Mouse (Mus musculus) lung, postnatal 36 days (tissue): ENCODE data around the gene 2310022A10Rik.
A peak's percentile ranks its signal among the peaks of the same experiment; 100 is the strongest.

Experiments used
- DNase-seq: peaks from one replicate; pipeline ENCODE4 v3.0.0; 2022; ENCODE audit warnings: mixed read lengths

2310022A10Rik gene

GRCm38 (mm10) chr7:27591266-27592216 lies 38.5 kb downstream of the 2310022A10Rik start, which contains the start of gene Akt2:
TSS of gene Akt2 (plus strand) at chr7:27591552.
- peak; percentile 96 for DNase-seq

DNA sequence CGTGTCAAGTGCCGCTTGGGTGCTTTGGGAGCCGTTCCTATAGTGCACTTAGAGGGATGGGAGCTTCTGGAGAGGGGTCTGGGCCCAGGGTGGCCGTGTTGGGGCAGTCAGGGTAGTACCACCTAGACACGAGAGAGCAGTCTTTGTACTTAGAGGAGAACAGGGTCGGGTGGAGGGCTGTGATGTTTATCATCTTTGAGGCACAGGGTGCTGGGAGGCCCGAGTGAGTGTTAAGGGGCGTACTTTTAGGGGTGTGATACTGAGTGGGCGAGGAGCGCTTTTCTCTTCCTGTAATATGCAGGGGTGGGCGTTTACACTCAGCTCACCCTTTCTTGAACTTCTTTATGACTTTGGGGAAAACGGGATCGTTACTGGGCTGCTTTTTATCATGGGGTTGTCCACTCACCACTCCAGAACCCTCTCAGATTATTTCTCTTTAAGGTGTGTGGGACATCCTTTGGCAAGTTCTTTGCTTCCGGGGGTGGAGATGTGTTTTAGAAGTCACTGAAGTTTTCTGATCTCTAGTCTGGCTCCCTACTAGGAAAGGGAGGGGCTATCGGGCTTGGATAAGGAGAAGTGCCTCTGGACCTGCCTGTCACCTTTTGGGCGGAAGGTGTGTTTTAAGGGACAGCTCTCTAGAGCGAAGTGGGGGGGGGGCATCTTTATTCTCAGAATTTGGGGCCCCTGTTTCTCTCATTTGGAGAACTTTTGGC lies 39.3 kb downstream of the 2310022A10Rik start:
- DNase-seq: peak; percentile 69

DNA sequence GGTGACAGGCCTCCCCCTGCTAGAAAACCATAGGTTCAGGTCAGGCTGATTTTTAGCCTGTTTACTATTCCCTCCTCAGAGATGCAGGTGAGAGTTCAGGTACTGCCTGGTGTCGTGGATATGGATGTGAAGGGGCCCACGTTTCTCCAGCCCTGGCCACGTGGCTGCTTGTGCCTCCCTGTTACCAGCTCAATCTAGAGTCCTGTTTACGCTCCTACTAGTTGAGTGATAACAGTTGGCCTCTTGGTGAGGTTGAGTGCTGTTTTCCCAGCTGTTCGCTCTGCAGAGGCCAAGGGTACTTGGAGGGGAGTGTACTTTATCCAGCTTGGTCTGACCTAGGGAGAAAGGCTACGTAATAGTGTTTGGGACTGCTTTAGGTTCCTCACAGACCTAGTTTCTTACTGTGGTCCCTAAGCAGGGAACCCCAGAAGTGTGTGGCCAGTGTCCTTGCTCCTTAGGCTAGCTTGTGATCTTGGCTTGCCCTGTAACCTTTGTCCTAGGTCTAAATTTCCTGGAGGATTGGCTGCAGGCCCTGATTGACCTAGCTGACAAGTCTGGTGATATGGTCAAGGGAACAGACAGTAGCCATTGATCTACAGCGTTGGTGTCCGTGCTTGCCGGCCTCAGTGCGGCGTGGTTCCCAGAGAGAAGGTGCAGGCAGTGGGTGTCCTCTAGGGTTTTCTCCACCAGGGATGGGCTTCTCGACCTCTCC lies 40.1 kb downstream of the 2310022A10Rik start:
- DNase-seq: peak; percentile 71

- DNase-seq: no peak
These were observed 43.8 kb downstream of the 2310022A10Rik start for GRCm38 (mm10) chr7:27596586-27597503.

DNA sequence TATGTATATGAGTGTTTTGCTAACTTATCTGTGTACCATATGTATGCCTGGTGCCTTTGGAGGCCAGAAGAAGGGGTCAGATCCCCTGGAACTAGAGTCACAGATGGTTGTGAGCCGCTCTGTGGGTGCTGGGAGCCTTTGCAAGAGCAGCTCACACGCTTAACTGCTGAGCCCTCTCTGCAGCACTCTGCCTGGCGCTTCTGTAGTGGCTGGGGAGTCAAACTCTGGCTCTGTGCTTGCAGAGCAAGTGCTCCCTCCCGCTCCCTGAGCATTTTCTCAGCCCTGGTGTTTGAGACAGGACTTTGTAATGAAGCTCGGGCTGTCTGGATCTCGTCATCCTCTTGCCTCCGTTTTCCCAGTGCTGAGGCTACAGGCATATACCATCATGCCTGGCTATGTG lies 45.0 kb downstream of the 2310022A10Rik start:
- no peak for DNase-seq

DNA sequence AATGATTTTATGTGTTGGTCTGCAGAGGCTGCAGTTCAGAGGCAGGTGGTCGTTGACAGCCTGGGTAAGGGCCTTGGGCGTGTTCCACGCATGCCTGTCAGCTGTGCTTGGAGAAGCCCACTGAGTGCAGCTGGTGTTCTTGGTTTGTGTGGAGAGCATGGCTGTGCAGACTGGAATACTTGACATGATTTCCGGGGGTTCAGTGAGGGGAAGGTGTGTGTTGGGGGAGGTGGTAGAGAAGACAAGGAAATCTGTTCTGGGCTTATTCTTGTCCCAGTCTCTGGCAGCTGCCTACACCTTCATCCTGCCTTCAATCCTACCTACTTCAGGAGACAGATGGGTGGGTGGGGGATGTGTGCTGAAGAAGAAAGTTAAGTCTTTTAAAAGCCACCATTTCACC lies 48.6 kb downstream of the 2310022A10Rik start:
- DNase-seq: no peak

- no peak for DNase-seq
These were observed 49.1 kb downstream of the 2310022A10Rik start for GRCm38 (mm10) chr7:27602161-27602560.

- no peak for DNase-seq
These were observed 49.8 kb downstream of the 2310022A10Rik start for GRCm38 (mm10) chr7:27602835-27603234.

DNA sequence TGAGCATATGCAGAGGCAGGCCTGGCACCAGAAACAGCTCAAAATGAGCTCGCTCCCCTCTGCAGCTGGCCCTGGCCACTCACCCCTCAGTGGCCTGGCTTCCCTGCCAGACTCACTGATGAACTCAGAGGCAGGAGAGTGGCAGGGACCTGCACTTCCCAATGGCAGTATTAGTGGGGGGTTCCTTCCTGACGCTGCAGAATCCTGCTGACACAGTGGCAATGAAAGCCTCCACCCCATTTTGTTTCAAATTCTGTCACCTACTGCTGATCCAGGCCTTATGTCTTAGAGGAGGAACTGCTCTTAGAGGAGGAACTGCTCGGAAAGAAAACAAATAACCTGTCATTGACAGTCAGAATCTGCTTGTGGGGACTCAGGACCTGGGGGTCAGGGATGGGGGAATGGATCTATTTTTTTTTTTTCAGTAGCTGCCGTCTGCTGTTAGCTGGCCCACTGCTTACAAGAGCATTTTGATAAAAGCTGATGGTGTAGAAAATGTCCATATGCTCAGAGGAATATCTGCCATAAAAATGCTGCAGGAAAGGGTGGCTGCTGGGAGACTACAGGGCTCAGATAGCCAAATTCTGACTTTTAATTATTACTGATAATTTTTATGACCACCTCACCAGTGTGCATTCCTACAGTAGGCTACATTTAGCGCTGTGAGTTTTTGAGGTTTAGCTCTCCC lies 51.8 kb downstream of the 2310022A10Rik start:
- no peak for DNase-seq

- DNase-seq: peak; percentile 79
These were observed 52.7 kb downstream of the 2310022A10Rik start for GRCm38 (mm10) chr7:27605499-27606285.

DNA sequence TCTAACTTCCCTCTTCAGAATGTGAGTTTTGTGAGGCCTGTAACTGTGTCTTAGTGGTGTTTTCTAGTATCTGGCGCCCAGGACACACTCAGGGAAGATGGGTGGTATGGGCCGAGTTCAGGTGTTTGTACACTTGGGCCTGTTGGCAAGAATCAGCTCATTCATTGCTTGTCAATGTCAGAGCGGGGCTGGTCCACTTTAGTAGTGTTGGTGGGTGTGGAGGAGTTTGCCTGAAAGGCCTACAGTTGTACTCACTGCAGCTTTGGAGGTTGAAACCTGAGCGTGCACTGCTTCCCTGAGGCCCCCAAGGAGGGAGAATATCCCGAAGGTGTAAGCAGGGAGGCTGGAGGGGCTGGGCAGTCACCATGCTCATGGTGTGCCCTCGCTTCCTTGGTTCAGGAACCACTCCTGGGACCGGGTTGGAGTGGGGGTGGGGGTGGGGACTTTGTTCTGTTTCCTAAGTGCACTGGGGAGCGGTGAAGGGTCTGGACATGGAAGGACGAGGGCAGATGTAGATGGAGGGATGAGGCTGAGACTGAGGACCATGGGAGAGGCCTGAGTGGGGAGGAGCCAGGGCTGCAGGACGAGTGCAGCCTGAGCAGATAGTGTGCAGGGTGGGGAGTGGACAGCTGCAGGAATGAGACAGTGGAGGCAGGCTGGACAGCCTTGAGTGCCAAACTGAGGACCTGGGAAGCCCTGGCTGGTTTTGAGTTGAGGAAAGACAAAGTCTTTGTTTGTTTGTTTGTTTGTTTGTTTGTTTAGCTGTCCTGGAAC lies 53.6 kb downstream of the 2310022A10Rik start:
- no peak for DNase-seq

GRCm38 (mm10) chr7:27607580-27607979 lies 54.5 kb downstream of the 2310022A10Rik start:
- DNase-seq: peak; percentile 80

- no peak for DNase-seq
These were observed 55.1 kb downstream of the 2310022A10Rik start for GRCm38 (mm10) chr7:27608130-27608529.

GRCm38 (mm10) chr7:27609285-27609684 lies 56.3 kb downstream of the 2310022A10Rik start:
- DNase-seq: no peak

- no peak for DNase-seq
These were observed 56.7 kb downstream of the 2310022A10Rik start for GRCm38 (mm10) chr7:27609688-27610087.

DNA sequence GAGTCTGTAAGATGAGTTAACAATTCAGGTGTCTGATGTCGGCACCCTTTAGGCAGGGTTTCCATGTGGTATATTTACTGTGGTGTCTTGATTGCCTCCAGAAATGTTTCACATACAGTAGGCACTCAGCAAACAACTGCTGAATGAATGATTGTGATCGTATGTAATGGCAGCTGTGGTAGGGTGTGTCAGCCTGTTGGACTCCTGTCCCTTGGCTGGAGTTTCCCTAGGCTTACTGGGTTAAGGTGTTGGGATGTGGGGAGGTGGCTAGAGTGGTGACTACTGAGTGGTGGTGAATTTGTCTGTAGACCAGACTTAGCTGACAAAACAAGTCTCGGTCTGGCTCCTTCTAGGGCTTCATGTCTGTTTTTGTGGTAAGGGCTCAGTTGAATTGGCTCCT lies 57.3 kb downstream of the 2310022A10Rik start:
- DNase-seq: no peak

GRCm38 (mm10) chr7:27610871-27611270 lies 57.8 kb downstream of the 2310022A10Rik start:
- DNase-seq: no peak

GRCm38 (mm10) chr7:27612940-27613339 lies 59.9 kb downstream of the 2310022A10Rik start:
- DNase-seq: no peak

DNA sequence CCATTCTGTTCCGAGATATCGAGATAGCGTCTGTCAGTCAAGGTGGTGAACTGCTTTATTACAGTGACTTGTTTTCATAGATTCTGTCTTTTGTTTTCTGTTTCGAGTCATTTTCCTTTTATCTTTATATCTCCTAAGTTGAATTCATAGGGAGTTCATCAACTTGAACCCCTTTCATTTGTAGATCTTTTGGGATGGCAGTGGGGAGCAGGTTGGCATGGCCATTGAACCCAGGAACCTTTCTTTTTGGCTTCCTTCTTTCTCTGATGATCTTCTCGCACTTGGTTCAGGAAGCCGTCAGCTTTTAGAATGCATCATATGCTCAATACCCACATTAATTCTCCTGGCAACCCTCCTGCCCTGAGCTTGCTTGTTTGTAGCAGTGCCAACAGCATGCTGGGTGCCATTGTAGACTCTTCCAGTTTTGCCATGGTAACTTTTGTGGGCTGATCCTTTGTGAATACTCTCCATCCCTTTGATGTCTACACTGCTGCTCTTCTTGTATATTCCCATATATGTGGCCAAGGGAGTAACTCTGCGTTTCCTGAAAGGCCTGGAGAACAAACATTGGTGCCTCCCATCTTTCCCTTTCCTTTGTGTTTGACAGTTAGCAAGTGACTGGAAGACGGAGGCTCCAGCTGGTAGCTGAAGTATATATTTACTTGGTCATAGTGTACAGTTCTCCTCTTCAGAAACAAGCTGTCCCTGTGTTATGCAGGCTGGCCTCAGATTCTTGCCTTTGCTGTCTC lies 60.9 kb downstream of the 2310022A10Rik start:
- no peak for DNase-seq
